In genomic region chr2:156933426-156933825, GRCm38 (mm10) we compare ENCODE assay signal across 20 mouse cellular contexts. TPM values are rescaled to one million over a fixed set of nuclear protein-coding genes. Genes with fewer than 3 reads are reported as not detected.
"Had no signal": no experiment of that assay in that cellular context is flagged by ENCODE, and none has a peak within 500 bp of the region (broad histone marks: within the 10 kb centered on the region; RNA-seq: fewer than 3 reads in every experiment).

No protein-coding gene starts in this region.

- DNase-seq: kidney, adult 2 months; kidney, postnatal 25 days; layer of hippocampus, adult 9-11 months; lung, adult 2 months; lung, postnatal 14 days; retina, postnatal 1 day; right cerebral cortex, postnatal 25 days; spleen, adult 18-20 months; thymus, postnatal 25 days had no signal

- H3K9me3 ChIP-seq: limb, embryonic 10.5 days; limb, embryonic 13.5 days; megakaryocyte, embryonic 14.5 days; midbrain, embryonic 10.5 days; midbrain, embryonic 13.5 days; neural tube, embryonic 13.5 days; stomach, embryonic 15.5 days had no signal

- H3K4me1 ChIP-seq: limb, embryonic 10.5 days; limb, embryonic 13.5 days; midbrain, embryonic 10.5 days; midbrain, embryonic 13.5 days; neural tube, embryonic 13.5 days; stomach, embryonic 15.5 days had no signal

- H3K27ac ChIP-seq: kidney, postnatal 0 days; layer of hippocampus, adult 2 months; limb, embryonic 10.5 days; limb, embryonic 13.5 days; midbrain, embryonic 10.5 days; midbrain, embryonic 13.5 days; neural tube, embryonic 13.5 days; stomach, embryonic 15.5 days had no signal

- H3K4me3 ChIP-seq: layer of hippocampus, adult 2 months; limb, embryonic 10.5 days; limb, embryonic 13.5 days; megakaryocyte, embryonic 14.5 days; midbrain, embryonic 10.5 days; midbrain, embryonic 13.5 days; myocyte; neural tube, embryonic 13.5 days; stomach, embryonic 15.5 days had no signal

- H3K27me3 ChIP-seq: limb, embryonic 13.5 days; megakaryocyte, embryonic 14.5 days; midbrain, embryonic 13.5 days; neural tube, embryonic 13.5 days; stomach, embryonic 15.5 days had no signal

RNA-seq across cellular contexts. Expression of gene Sla2, which starts 46.4 kb away (rescaled TPM):
- polyA plus RNA-seq: midbrain, embryonic 16.5 days; neural tube, embryonic 13.5 days had no signal
